Mouse (Mus musculus): ENCODE results near the gene Sp6.

DNA sequence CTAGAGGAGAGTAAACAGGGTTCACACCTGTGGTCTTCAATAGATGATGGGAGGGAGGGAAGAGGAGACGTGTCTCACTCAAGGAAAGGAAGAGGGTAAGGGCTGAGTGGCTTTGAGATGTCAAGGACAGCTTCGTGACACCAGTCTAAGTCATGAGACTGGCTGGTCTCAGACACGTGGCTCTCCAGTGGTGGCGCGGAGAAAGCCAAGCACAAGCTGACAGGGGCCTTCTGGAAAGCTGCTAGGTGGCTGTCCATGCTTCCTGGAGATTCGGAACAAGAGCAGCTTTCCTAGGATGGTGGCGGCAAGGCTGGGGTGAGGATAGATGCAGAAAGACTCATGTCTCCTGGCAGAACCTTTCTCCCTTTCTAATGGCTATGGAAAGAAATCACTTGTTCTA lies 25.7 kb downstream of the Sp6 start:
- TF ChIP-seq TAL1 (IDR thresholded peaks at IDR 0.05; ENCODE audit: low read length) (no peak), GATA1 (IDR thresholded peaks at IDR 0.05; ENCODE audit: low read length) (no peak)
